Mouse (Mus musculus) activated CD4-positive, CD25-positive, alpha-beta regulatory T cell, adult 9 weeks (primary cell): ENCODE data around the gene Rfx7. TPM values are rescaled to one million over a fixed set of nuclear protein-coding genes. Genes with fewer than 3 reads are reported as not detected.

Experiments used
- polyA plus RNA-seq: library from polyadenylated mRNA; unstranded; fragments of 100-300 nt; shearing (Covaris generic); gene quantifications from one replicate; pipeline ENCODE4 v1.2.1, GENCODE M21; 2017

Rfx7 gene
- polyA plus RNA-seq: 17.2 TPM

GRCm38 (mm10) chr9:72531996-72532380, at the start of gene Rfx7:
Gene Rfx7 (plus strand): TSS chr9:72532240.

GRCm38 (mm10) chr9:72492194-72492565, 39.9 kb upstream of the Rfx7 start, which contains the start of gene Tex9:
Gene Tex9 (minus strand): TSS chr9:72492212.

GRCm38 (mm10) chr9:72661895-72662661, 130.0 kb downstream of the Rfx7 start, which contains the start of gene Nedd4:
Gene Nedd4 (plus strand): TSS chr9:72662346.

Other genes starting within 250 kb of the Rfx7 start
- 16.1 TPM for gene Mns1, start 94.2 kb upstream of the Rfx7 start, polyA plus RNA-seq
- gene Tex9, start 40.0 kb upstream of the Rfx7 start, polyA plus RNA-seq: 14.9 TPM
- 2.5 TPM for gene Nedd4, start 130.1 kb downstream of the Rfx7 start, polyA plus RNA-seq